Mouse (Mus musculus) hindbrain, embryonic 16.5 days (tissue): Measurements from ENCODE around the gene Vwa3b. TPM values are rescaled to one million over a fixed set of nuclear protein-coding genes. Genes with fewer than 3 reads are reported as not detected.

ENCODE experiments used
- ATAC-seq: fragments of 200-750 bp; cut with Nextera tagmentation; 2 replicates; pipeline ENCODE4 v1.8.0; 2017; ENCODE audit warnings: moderate TSS enrichment, moderate library complexity
- H3K27ac ChIP-seq: fragments of 300-500 bp; sonication (generic); 2 replicates; pipeline ENCODE4 v1.5.1; 2014; ENCODE audit warnings: low read depth, mild to moderate bottlenecking, control low read depth, low read length, moderate library complexity
- H3K27me3 ChIP-seq: fragments of 300-500 bp; sonication (generic); replicated peaks from 2 replicates; pipeline ENCODE4 v1.6.1; 2014; ENCODE audit warnings: low read length; ENCODE audit not compliant: control insufficient read depth, insufficient read depth
- H3K36me3 ChIP-seq: fragments of 300-500 bp; sonication (generic); 2 replicates; pipeline ENCODE4 v1.6.1; 2014; ENCODE audit warnings: mild to moderate bottlenecking, low read length, moderate library complexity, mixed read lengths; ENCODE audit not compliant: control insufficient read depth, insufficient read depth
- H3K4me1 ChIP-seq: fragments of 300-500 bp; sonication (generic); 2 replicates; pipeline ENCODE4 v1.6.1; 2014; ENCODE audit warnings: low read depth, low read length; ENCODE audit not compliant: control insufficient read depth, insufficient read depth
- H3K4me2 ChIP-seq: fragments of 300-500 bp; sonication (generic); 2 replicates; pipeline ENCODE4 v1.6.1; 2014; ENCODE audit warnings: mild to moderate bottlenecking, low read length, control low read depth, moderate library complexity
- H3K4me3 ChIP-seq: fragments of 300-500 bp; sonication (generic); 2 replicates; pipeline ENCODE4 v1.5.1; 2014; ENCODE audit warnings: mild to moderate bottlenecking, low read length, control low read depth, moderate library complexity
- H3K9ac ChIP-seq: fragments of 300-500 bp; sonication (generic); 2 replicates; pipeline ENCODE4 v1.6.1; 2014; ENCODE audit warnings: low read depth, mild to moderate bottlenecking, control low read depth, low read length, moderate library complexity
- H3K9me3 ChIP-seq: fragments of 300-500 bp; sonication (generic); 2 replicates; pipeline ENCODE4 v1.6.1; 2014; ENCODE audit warnings: mild to moderate bottlenecking, low read length, moderate library complexity; ENCODE audit not compliant: control insufficient read depth
- WGBS: fragments of 180-500 bp; shearing (Covaris S2); extraction: QIAGEN DNeasy Blood & Tissue Kit; methylation state at CpG from one replicate; pipeline ENCODE4 v1.1.7; 2014; 5-methylcytosine and 5-hydroxymethylcytosine counted together
- polyA plus RNA-seq: library from polyadenylated mRNA; unstranded; fragments of >200 nt; fragmentation: Nextera tagmentation; extraction: Ambion mirVana; gene quantifications from 2 replicates; pipeline ENCODE4 v1.2.1, GENCODE M21; 2015

The Vwa3b gene
- 0.81 and 2.9 TPM in 2 replicates for polyA plus RNA-seq

- H3K9ac ChIP-seq, result no peak within 1 kb of the TSS
- peaks cover 7% of the 10 kb centered on the region for H3K4me1 ChIP-seq
- H3K4me3 ChIP-seq, result no peak within 1 kb of the TSS
- WGBS, result 78% methylated on average over 5 of the region's 5 CpGs
- no peaks in the 10 kb centered on the region for H3K36me3 ChIP-seq
- no peak within 1 kb of the TSS for H3K27ac ChIP-seq
- no peaks in the 10 kb centered on the region for H3K9me3 ChIP-seq
- no peak within 1 kb of the TSS for H3K4me2 ChIP-seq
- H3K27me3 ChIP-seq, result no peaks in the 10 kb centered on the region
- ATAC-seq, result no peak
Observed at GRCm38 (mm10) chr1:37025962-37026686, at the start of gene Vwa3b. Gene Vwa3b, plus strand, starts transcription at chr1:37026596.

- no peak for ATAC-seq
- H3K9ac ChIP-seq, result no peak overlapping the region
- no peaks in the 10 kb centered on the region for H3K4me1 ChIP-seq
- no peak overlapping the region for H3K4me3 ChIP-seq
- H3K27ac ChIP-seq, result no peak overlapping the region
- no peaks in the 10 kb centered on the region for H3K9me3 ChIP-seq
- H3K27me3 ChIP-seq, result no peaks in the 10 kb centered on the region
- 92% methylated on average over 4 of the region's 4 CpGs for WGBS
- no peaks in the 10 kb centered on the region for H3K36me3 ChIP-seq
- H3K4me2 ChIP-seq, result no peak overlapping the region
Observed at GRCm38 (mm10) chr1:36976770-36977169, 49.6 kb upstream of the Vwa3b start.

GRCm38 (mm10) chr1:36982191-36982961 lies 44.0 kb upstream of the Vwa3b start:
- WGBS, result 91% methylated on average over 9 of the region's 9 CpGs
- Histone ChIP-seq H3K27me3 (no peaks in the 10 kb centered on the region), H3K4me1 (no peaks in the 10 kb centered on the region)

GRCm38 (mm10) chr1:36983754-36984153 lies 42.6 kb upstream of the Vwa3b start:
- H3K36me3 ChIP-seq, result no peaks in the 10 kb centered on the region
- no peak overlapping the region for H3K4me3 ChIP-seq
- H3K9me3 ChIP-seq, result no peaks in the 10 kb centered on the region
- H3K9ac ChIP-seq, result no peak overlapping the region
- H3K27me3 ChIP-seq, result no peaks in the 10 kb centered on the region
- no peaks in the 10 kb centered on the region for H3K4me1 ChIP-seq
- H3K4me2 ChIP-seq, result no peak overlapping the region
- no peak for ATAC-seq
- H3K27ac ChIP-seq, result no peak overlapping the region
- WGBS, result 42% methylated on average over 4 of the region's 4 CpGs

More at GRCm38 (mm10) chr1:36982191-36982961, 44.0 kb upstream of the Vwa3b start:
- H3K4me3 ChIP-seq, result no peak overlapping the region
- H3K4me2 ChIP-seq, result no peak overlapping the region
- H3K9me3 ChIP-seq, result no peaks in the 10 kb centered on the region
- H3K36me3 ChIP-seq, result no peaks in the 10 kb centered on the region
- no peak overlapping the region for H3K9ac ChIP-seq
- ATAC-seq, result no peak
- H3K27ac ChIP-seq, result no peak overlapping the region

- 21% methylated on average over 6 of the region's 6 CpGs for WGBS
- no peak for ATAC-seq
Observed at GRCm38 (mm10) chr1:36984406-36984805, 42.0 kb upstream of the Vwa3b start.

GRCm38 (mm10) chr1:36985896-36986295 lies 40.5 kb upstream of the Vwa3b start:
- Histone ChIP-seq H3K4me2 (no peak overlapping the region), H3K27ac (no peak overlapping the region), H3K4me3 (no peak overlapping the region), H3K9me3 (no peaks in the 10 kb centered on the region), H3K9ac (no peak overlapping the region), H3K36me3 (no peaks in the 10 kb centered on the region), H3K4me1 (no peaks in the 10 kb centered on the region), H3K27me3 (no peaks in the 10 kb centered on the region)
- ATAC-seq, result no peak
- 26% methylated on average over 6 of the region's 6 CpGs for WGBS

More at GRCm38 (mm10) chr1:36984406-36984805, 42.0 kb upstream of the Vwa3b start:
- Histone ChIP-seq H3K4me3 (no peak overlapping the region), H3K36me3 (no peaks in the 10 kb centered on the region), H3K4me2 (no peak overlapping the region), H3K9ac (no peak overlapping the region), H3K27ac (no peak overlapping the region), H3K9me3 (no peaks in the 10 kb centered on the region), H3K4me1 (no peaks in the 10 kb centered on the region), H3K27me3 (no peaks in the 10 kb centered on the region)

- Histone ChIP-seq H3K4me2 (no peak overlapping the region), H3K4me3 (no peak overlapping the region), H3K36me3 (no peaks in the 10 kb centered on the region), H3K27ac (no peak overlapping the region), H3K9me3 (no peaks in the 10 kb centered on the region), H3K9ac (no peak overlapping the region), H3K4me1 (no peaks in the 10 kb centered on the region), H3K27me3 (no peaks in the 10 kb centered on the region)
- WGBS, result 37% methylated on average over 14 of the region's 14 CpGs
- ATAC-seq, result no peak
Observed at GRCm38 (mm10) chr1:36986396-36987160, 39.8 kb upstream of the Vwa3b start.

- no peaks in the 10 kb centered on the region for H3K27me3 ChIP-seq
- no peak overlapping the region for H3K9ac ChIP-seq
- no peak overlapping the region for H3K4me2 ChIP-seq
- no peak overlapping the region for H3K4me3 ChIP-seq
- WGBS, result 81% methylated on average over 10 of the region's 10 CpGs
- no peak for ATAC-seq
- H3K9me3 ChIP-seq, result no peaks in the 10 kb centered on the region
- no peaks in the 10 kb centered on the region for H3K36me3 ChIP-seq
- H3K27ac ChIP-seq, result no peak overlapping the region
- H3K4me1 ChIP-seq, result no peaks in the 10 kb centered on the region
Observed at GRCm38 (mm10) chr1:36987172-36988148, 38.9 kb upstream of the Vwa3b start.
